Comparison of ENCODE assay signal across 16 mouse cellular contexts in genomic region chr14:101930576-101931447, GRCm38 (mm10).
A peak's percentile ranks its signal among the peaks of the same experiment; 100 is the strongest.
DNase-seq lines count a peak whose midpoint lies in the region; TF ChIP-seq lines count a peak whose summit lies in the region.
"Had no signal": no experiment of that assay in that cellular context is flagged by ENCODE, and none has a peak within 500 bp of the region (broad histone marks: within the 10 kb centered on the region; RNA-seq: fewer than 3 reads in every experiment).

No protein-coding gene starts in this region.

- intact Hi-C loops in left cerebral cortex, postnatal 25 days (cut with DNase I), result loop anchor here (5.0 kb wide), 1 partner anchor 89 kb away; no protein-coding TSS in a partner anchor

- no peak for TF ChIP-seq EP300 in ES-Bruce4 (IDR thresholded peaks at IDR 0.05; ENCODE audit: insufficient read depth, low read depth, low read length)

- H3K4me1 ChIP-seq in ES-Bruce4 (ENCODE audit: control insufficient read depth, insufficient read depth, low read length), result no peaks in the 10 kb centered on the region
- H3K4me1 ChIP-seq: embryonic facial prominence, embryonic 12.5 days had no signal

- TF ChIP-seq POLR2A in ES-Bruce4 (IDR thresholded peaks at IDR 0.05; ENCODE audit: insufficient read depth, low read length), result no peak

- no peak overlapping the region for H3K27ac ChIP-seq in ES-Bruce4 (ENCODE audit: insufficient read depth, low read length)
- H3K27ac ChIP-seq: embryonic facial prominence, embryonic 12.5 days; heart, adult 2 months; hindbrain, embryonic 10.5 days had no signal

- no peaks in the 10 kb centered on the region for H3K36me3 ChIP-seq in ES-Bruce4 (ENCODE audit: control insufficient read depth, insufficient read depth, low read length, poor library complexity, severe bottlenecking)
- H3K36me3 ChIP-seq: embryonic facial prominence, embryonic 12.5 days; hindbrain, embryonic 10.5 days had no signal

- TF ChIP-seq CTCF in ES-Bruce4 (IDR thresholded peaks at IDR 0.05; ENCODE audit: low read depth, low read length), result no peak

- no peaks in the 10 kb centered on the region; the same call in 1 of the 2 replicates for H3K27me3 ChIP-seq in ES-Bruce4 (ENCODE audit: control insufficient read depth, insufficient read depth, low read length, poor library complexity, severe bottlenecking)
- H3K27me3 ChIP-seq: CH12.LX; embryonic facial prominence, embryonic 12.5 days had no signal

- no peaks in the 10 kb centered on the region for H3K9me3 ChIP-seq in ES-Bruce4 (replicated peaks; ENCODE audit: control insufficient read depth, insufficient read depth, low read length, poor library complexity, severe bottlenecking)
- H3K9me3 ChIP-seq: embryonic facial prominence, embryonic 12.5 days; hindbrain, embryonic 10.5 days had no signal

- no peak overlapping the region for H3K9ac ChIP-seq in ES-Bruce4 (ENCODE audit: low read depth, poor library complexity, severe bottlenecking)
- H3K9ac ChIP-seq: embryonic facial prominence, embryonic 12.5 days; lung, embryonic 14.5 days had no signal

- peak overlapping the region; percentile 39 for H3K4me3 ChIP-seq in ES-Bruce4 (ENCODE audit: low read depth, low read length)
- H3K4me3 ChIP-seq: embryonic facial prominence, embryonic 12.5 days; heart, adult 2 months; hindbrain, embryonic 10.5 days had no signal

- DNase-seq in layer of hippocampus, adult 11-12 months (ENCODE audit: low spot score), result peak; percentile 43
- no peak for DNase-seq in layer of hippocampus, postnatal 36 days
- peak; percentile 55 for DNase-seq in NIH3T3 (ENCODE audit: low read depth)
- DNase-seq in left cerebral cortex, postnatal 25 days (ENCODE audit: low spot score in 2 of 2), result peak; percentile 49 to 64
- no peak for DNase-seq in thymus, postnatal 4 days
- no peak for DNase-seq in spleen, postnatal 14 days (ENCODE audit: low spot score in 2 of 2)
- DNase-seq: adrenal gland, postnatal 25 days; cerebellum, postnatal 36 days; liver; lung, embryonic 14.5 days; thymus, adult 18-20 months had no signal

Comparison
In these comparisons a context has a peak if more than half of its experiments do, and no peak if none do; other contexts are left out.
1. DNase-seq: peak in layer of hippocampus, adult 11-12 months (single experiment), NIH3T3 (single experiment) and left cerebral cortex, postnatal 25 days (2 of 2); none in layer of hippocampus, postnatal 36 days (0 of 2), thymus, postnatal 4 days (single experiment) and spleen, postnatal 14 days (0 of 2).